8 mouse cellular contexts compared by ENCODE assay signal in genomic region chr15:102136129-102136758, GRCm38 (mm10). TPM values are rescaled to one million over a fixed set of nuclear protein-coding genes. Genes with fewer than 3 reads are reported as not detected.
A peak's percentile ranks its signal among the peaks of the same experiment; 100 is the strongest.
DNase-seq lines count a peak whose midpoint lies in the region; ATAC-seq lines count a peak whose summit lies in the region.

TSS of gene Spryd3 (minus strand) at chr15:102136234.

- DNase-seq in adrenal gland, adult (ENCODE audit: inconsistent age in 2 of 2, low spot score in 1 of 2) = peak; percentile 98 to 100
- DNase-seq in embryo, embryonic 10.5 days (ENCODE audit: low spot score) = peak; percentile 98
- peak; percentile 95 for DNase-seq in gastrocnemius, postnatal 14 days
- DNase-seq in left cerebral cortex, postnatal 10 days (ENCODE audit: extremely low spot score in 1 of 2, low spot score in 2 of 2) = peak; percentile 96 to 97
- peak; percentile 99 for DNase-seq in right cerebral cortex, postnatal 25 days
- peak; percentile 96 to 97 for DNase-seq in urinary bladder, postnatal 4 days (ENCODE audit: low spot score in 2 of 2)

- ATAC-seq in inflammation-experienced regulatory T-cells, adult 6 months = peak; percentile 99
- ATAC-seq in megakaryocyte-erythroid progenitor cell, adult 5-6 weeks (replicated peaks; ENCODE audit: low FRiP score, low TSS enrichment, poor library complexity, severe bottlenecking) = peak; percentile 98

- intact Hi-C loops in gastrocnemius, postnatal 14 days (cut with DNase I; ENCODE audit: low total_unique reads) = no loop called here
- intact Hi-C loops in left cerebral cortex, postnatal 10 days (cut with DNase I) = no loop called here

RNA-seq across cellular contexts. Expression of gene Spryd3, which starts in this region (rescaled TPM):
- total RNA-seq in gastrocnemius, postnatal 14 days (2021) = 10 to 100 TPM; 10.0 to 12.0 TPM
- 10 to 100 TPM; 32.1 to 44.8 (median 33.6) TPM for polyA plus RNA-seq in inflammation-experienced regulatory T-cells, adult 6 months (2017; shearing (Covaris generic))
- 100 to 1,000 TPM; 149 to 150 TPM for total RNA-seq in left cerebral cortex, postnatal 10 days (2021)
- total RNA-seq in megakaryocyte-erythroid progenitor cell, adult 5-6 weeks (2014; fragmentation: Nextera tagmentation) = 19.6 and 21.5 TPM in 2 replicates
- 14.4 and 18.7 TPM in 2 replicates for total RNA-seq in megakaryocyte-erythroid progenitor cell, adult 5-6 weeks (2017)

Comparison
In these comparisons a context has a peak if more than half of its experiments do, and no peak if none do; other contexts are left out.
1. Peak in every context shown above with its lines: DNase-seq and ATAC-seq.
2. RNA of gene Spryd3 (total RNA-seq): 149 to 150 TPM in left cerebral cortex, postnatal 10 days; 14.4 to 21.5 TPM in megakaryocyte-erythroid progenitor cell, adult 5-6 weeks and 10.0 to 12.0 TPM in gastrocnemius, postnatal 14 days; every median in the first group is over 4 times any median in the second.